Mouse (Mus musculus): ENCODE results near the gene Sftpa1.

Sftpa1 gene

DNA sequence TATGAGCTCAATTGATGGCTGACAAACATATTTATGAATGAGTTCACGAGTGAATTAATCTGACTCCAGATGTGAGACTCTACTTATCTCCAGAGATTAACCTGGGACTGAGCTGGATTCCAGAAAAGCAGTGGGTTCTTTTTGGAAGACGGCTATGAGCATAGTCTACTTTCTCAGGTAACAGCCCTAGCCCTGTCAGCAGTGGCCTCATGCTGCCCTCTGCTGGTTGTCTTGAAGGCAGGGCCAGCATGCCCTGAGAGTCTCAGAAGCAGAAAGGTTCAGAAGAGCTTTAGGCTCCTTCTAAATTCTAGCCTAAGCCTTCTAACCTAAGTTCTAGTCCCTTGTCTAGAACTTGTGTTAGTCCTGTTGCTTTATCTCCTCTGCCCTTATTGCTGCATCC, 31.1 kb downstream of the Sftpa1 start:
- peak; percentile 48 to 83 for DNase-seq

- DNase-seq: no peak
Measured at GRCm38 (mm10) chr14:41167278-41167677, 35.7 kb downstream of the Sftpa1 start.

- no peak for DNase-seq
Measured at GRCm38 (mm10) chr14:41168567-41168966, 37.0 kb downstream of the Sftpa1 start.

GRCm38 (mm10) chr14:41170514-41170913, 38.9 kb downstream of the Sftpa1 start:
- DNase-seq: no peak

DNA sequence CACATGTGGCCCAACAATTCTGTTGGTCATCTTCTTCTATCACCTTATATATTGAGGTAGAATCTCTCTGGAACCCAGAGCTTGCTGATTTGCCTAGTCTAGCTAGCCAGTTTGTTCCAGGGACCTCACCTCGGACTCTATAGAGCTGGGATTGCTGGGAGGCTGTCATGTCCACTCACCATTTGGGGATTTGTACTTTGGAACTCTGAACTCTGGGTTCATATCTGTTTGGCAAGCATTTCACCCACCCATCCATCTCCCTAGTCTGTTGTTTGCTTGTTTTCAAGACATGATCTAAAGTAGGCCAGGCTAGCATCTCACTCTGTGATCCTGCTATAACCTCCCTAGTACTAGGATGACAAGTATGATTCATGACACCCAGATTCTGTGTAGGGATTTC, 43.2 kb downstream of the Sftpa1 start:
- DNase-seq: no peak

DNA sequence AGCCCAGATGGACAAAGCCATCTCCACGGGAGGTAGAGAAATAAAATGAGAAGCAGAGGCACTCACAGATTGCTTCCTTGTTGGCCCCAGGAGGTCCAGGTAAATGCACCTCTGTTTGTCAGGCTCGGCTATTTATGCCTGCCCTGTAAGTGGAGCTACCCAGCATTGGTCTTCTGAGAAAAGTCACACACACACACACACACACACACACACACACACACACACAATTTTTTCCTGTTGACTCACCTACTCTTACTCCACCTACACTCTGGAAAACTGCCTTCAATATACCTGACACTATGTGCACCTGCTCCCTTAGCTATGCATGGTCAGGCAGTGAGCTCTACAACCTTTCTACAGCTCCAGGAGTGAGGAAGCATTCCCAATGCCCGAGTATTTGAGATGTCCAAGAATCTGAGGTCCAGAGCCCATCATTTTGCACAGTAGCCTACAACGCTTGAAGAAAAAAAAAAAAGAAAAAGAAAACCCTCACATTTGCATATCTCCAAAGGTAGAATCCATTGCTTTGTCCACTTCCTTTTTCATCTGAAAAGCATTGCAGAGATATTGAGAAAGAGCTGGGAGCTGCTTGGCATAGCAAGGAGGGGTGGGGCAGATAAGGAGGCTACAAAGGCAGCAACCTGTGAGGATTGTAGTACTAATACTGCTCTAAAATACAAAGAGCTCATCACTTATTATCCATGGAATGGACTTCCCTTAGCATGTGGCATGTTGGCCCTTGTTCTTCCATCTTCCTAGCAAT, 53.7 kb downstream of the Sftpa1 start, which contains the start of gene Sftpd:
TSS of gene Sftpd (minus strand) at position 91 of the 763 bp plus-strand sequence.
- DNase-seq: no peak
